Mouse (Mus musculus) kidney, adult 18-20 months (tissue): Measurements from ENCODE around the gene Olfr1183.
"Not testable (repeated sequence)": the region's sequence is repeated elsewhere in the genome, so short reads cannot be mapped to it uniquely, and the experiment has no call there.

ENCODE experiments used
- DNase-seq: peaks from one replicate; pipeline ENCODE4 v3.0.0; 2021

Gene Olfr1183

DNA sequence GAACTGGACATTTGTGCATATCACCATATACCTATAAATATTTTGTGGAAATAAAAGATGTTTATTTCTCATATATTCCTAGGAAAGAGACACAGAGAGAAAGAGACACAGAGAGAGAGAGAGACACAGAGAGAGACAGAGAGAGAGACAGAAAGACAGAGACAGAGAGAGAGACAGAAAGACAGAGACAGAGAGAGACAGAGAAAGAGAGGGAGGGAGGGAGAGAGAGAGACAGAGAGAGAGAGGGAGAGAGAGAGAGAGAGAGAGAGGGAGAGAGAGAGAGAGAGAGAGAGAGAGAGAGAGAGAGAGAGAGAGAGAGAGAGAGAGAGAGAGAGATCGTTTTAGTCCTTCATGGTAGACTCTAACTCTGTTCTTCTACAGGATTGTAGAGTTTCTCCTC, at the start of gene Olfr1183:
TSS of gene Olfr1183 (plus strand) at position 301 of the 400 bp plus-strand sequence.
- DNase-seq = not testable (repeated sequence)

DNA sequence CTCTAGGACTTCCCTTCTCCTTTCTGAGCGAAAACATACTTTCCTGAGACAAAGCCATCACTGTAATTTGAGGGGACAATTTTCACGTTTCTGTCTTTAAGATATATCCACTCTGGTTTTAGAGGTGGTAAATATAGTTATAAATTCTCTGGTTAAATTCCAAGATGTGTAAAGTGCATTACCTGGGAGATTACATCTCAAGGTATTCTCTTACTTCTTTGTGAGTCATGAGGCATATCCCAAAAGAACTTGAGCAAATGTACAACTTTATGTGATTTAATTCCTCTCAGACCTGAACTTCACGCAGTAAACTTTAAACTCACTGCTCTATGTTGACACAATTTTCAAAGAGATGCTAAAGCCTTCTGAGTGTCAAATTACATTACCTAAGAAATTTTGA, 48.3 kb upstream of the Olfr1183 start, which contains the start of gene Olfr1179:
TSS of gene Olfr1179 (minus strand) at position 101 of the 400 bp plus-strand sequence.
- no peak for DNase-seq

DNA sequence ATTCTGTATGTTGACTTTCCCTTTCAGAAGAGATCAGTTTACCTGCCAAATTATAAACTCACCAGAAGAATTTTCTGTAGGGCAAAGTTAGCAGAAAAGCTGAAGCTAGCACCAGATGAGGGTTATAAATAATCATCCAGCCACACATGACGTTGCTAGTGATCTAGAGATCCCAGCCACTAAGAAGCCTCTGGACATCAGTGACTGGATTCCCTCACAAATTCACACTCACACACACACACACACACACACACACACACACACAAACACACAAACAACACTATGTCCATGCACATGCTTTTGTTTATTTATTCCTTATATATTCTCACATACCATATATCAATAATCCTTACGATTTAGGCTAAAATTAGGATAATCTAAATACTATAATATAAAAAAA, 35.6 kb upstream of the Olfr1183 start, which contains the start of gene Olfr1180:
TSS of gene Olfr1180 (minus strand) at position 101 of the 400 bp plus-strand sequence.
- no peak for DNase-seq

DNA sequence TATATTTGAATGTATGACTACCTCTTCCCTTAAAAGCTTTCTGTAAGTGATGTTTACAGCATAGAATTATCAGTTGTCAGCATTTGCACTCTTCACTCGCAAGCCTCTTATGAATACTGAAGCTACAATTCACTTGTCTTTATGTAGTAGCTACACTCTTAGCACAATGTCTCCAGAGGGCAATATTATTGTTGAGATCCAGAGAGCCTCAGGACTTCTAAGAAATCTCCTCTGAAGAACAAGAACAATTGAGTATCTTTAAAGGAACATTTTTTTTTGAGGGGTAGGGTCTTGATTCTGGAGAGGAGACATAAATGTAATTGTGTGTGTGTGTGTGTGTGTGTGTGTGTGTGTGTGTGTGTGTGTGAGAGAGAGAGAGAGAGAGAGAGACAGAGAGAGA, 28.6 kb upstream of the Olfr1183 start, which contains the start of gene Olfr1181:
TSS of gene Olfr1181 (minus strand) at position 101 of the 400 bp plus-strand sequence.
- no peak for DNase-seq

DNA sequence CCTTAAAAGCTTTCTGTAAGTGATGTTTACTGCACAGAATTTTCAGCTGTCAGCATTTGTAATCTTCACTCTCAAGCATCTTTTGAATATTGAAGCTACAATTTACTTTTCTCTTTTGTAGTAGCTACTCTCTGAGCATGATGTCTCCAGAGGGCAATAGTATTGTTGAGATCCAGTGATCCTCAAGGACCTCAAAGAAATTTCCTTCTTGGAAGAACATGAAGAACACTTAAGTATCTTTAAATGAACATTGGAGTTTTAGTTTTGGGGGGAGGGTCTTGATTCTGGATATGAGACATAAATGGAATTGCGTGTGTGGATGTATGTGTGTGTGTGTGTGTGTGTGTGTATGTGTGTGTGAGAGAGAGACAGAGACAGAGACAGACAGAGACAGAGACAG, 5.6 kb upstream of the Olfr1183 start, which contains the start of gene Gm13757:
TSS of gene Gm13757 (minus strand) at position 101 of the 400 bp plus-strand sequence.
- DNase-seq = no peak

DNA sequence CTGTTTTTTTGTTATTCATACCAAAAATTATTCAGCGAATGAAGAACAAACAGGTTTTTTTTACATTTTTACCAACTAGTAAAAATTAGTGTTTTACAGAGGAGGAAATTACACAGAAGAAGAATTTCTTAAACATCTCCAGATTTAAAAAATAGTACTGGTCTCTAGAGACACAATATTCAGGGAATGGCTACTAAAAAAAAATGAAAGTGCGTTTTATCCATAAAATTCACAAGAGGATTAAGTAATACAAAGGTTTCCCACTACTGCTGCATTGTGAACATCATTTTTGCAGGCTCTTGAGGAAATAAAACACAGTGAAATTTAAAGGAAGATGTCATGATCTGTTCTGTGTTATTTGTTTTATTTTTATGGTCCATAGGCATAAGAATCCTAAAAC, 28.6 kb downstream of the Olfr1183 start, which contains the start of gene Olfr1184:
TSS of gene Olfr1184 (plus strand) at position 301 of the 400 bp plus-strand sequence.
- DNase-seq = no peak

DNA sequence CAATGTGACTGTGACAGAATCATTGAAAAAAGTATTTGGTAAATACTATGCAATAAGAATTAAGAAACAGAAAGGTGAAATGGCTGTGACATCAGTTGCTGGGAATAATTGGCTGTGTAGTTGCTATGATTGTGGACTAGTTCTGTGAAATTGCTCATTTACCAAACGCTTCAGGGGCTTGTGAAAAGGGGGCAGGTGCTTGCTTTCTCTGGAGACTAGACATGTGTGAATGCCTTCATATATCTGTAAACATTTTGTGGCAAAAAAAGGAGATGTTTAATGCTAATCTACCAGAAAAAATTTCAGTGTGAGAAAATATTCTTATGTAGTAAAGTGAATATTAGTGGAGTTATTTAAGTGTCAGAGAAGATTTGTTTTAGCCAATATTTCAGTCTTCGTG, 38.4 kb downstream of the Olfr1183 start, which contains the start of gene Olfr1185-ps1:
TSS of gene Olfr1185-ps1 (plus strand) at position 301 of the 400 bp plus-strand sequence.
- no peak for DNase-seq

DNA sequence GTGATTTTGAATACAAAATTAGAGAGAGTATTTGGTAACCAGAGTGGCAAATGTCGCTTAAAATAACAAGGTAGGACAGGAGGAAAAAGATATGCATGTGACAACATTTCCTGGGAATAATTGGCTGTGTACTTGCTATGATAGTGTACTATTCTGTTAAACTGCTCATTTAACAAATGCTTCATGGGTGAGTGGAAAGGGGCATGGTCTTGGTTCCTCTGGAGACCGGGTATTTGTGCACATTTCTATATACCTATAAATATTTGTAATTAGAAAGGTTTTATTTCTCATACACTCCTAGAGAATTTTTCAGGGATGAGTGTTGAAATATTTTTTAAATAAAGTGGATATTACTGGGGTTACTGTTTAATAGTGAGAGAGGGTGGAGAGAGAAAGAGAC, 63.6 kb downstream of the Olfr1183 start, which contains the start of gene Olfr1186:
TSS of gene Olfr1186 (plus strand) at position 301 of the 400 bp plus-strand sequence.
- no peak for DNase-seq
